Mouse (Mus musculus) T-helper 2 cell (primary cell): Measurements from ENCODE around the gene Srd5a2.

ENCODE experiments used
- in situ Hi-C: fragments of 300-600 bp; cut with MboI, MseI; formaldehyde crosslinking; loops from one replicate; pipeline ENCODE4 v1.15.1; 2025; ENCODE audit warnings: high pct_unique_total_duplicates

Gene Srd5a2

GRCm38 (mm10) chr17:73985936-73986335 lies 61.8 kb downstream of the Srd5a2 start:
- in situ Hi-C loops = no loop called here

GRCm38 (mm10) chr17:73984508-73984907 lies 63.2 kb downstream of the Srd5a2 start:
- in situ Hi-C loops = no loop called here

- in situ Hi-C loops = no loop called here
Observed at GRCm38 (mm10) chr17:73982871-73983270, 64.8 kb downstream of the Srd5a2 start.

- in situ Hi-C loops = no loop called here
Observed at GRCm38 (mm10) chr17:73976066-73976465, 71.7 kb downstream of the Srd5a2 start.

GRCm38 (mm10) chr17:73972648-73973047 lies 75.1 kb downstream of the Srd5a2 start:
- in situ Hi-C loops = no loop called here

GRCm38 (mm10) chr17:73971291-73971690 lies 76.4 kb downstream of the Srd5a2 start:
- in situ Hi-C loops = no loop called here

GRCm38 (mm10) chr17:73970361-73971027 lies 77.2 kb downstream of the Srd5a2 start:
- in situ Hi-C loops = no loop called here
